Mouse (Mus musculus) neural tube, embryonic 11.5 days (tissue): ENCODE results near the gene Carmil1. TPM values are rescaled to one million over a fixed set of nuclear protein-coding genes. Genes with fewer than 3 reads are reported as not detected.

ENCODE experiments used
- ATAC-seq: fragments of 200-750 bp; cut with Nextera tagmentation; 2 replicates; pipeline ENCODE4 v1.8.0; 2017; ENCODE audit warnings: moderate number of reproducible peaks, mild to moderate bottlenecking, moderate TSS enrichment, moderate library complexity; ENCODE audit not compliant: insufficient read depth, low FRiP score, low TSS enrichment
- DNase-seq: peaks from one replicate; pipeline ENCODE4 v3.0.0-alpha.2; 2015; ENCODE audit warnings: low spot score
- H3K27ac ChIP-seq: fragments of 300-500 bp; sonication (generic); 2 replicates; pipeline ENCODE4 v1.5.1; 2014; ENCODE audit warnings: low read depth, mild to moderate bottlenecking, low read length
- H3K27me3 ChIP-seq: fragments of 300-500 bp; sonication (generic); 2 replicates; pipeline ENCODE4 v1.6.1; 2014; ENCODE audit warnings: mild to moderate bottlenecking, low read length, mixed read lengths; ENCODE audit not compliant: control insufficient read depth, insufficient read depth
- H3K36me3 ChIP-seq: fragments of 300-500 bp; sonication (generic); 2 replicates; pipeline ENCODE4 v1.6.1; 2014; ENCODE audit warnings: mild to moderate bottlenecking, low read length, moderate library complexity, mixed read lengths; ENCODE audit not compliant: control insufficient read depth, insufficient read depth
- H3K4me1 ChIP-seq: fragments of 300-500 bp; sonication (generic); 2 replicates; pipeline ENCODE4 v1.6.1; 2014; ENCODE audit warnings: low read length, mixed read lengths; ENCODE audit not compliant: control insufficient read depth, insufficient read depth
- H3K4me2 ChIP-seq: fragments of 300-500 bp; sonication (generic); 2 replicates; pipeline ENCODE4 v1.6.1; 2014; ENCODE audit warnings: low read depth, mild to moderate bottlenecking, moderate library complexity
- H3K4me3 ChIP-seq: fragments of 300-500 bp; sonication (generic); 2 replicates; pipeline ENCODE4 v1.5.1; 2014; ENCODE audit warnings: low read depth, low read length
- H3K9ac ChIP-seq: fragments of 300-500 bp; sonication (generic); 2 replicates; pipeline ENCODE4 v1.6.1; 2014; ENCODE audit warnings: mild to moderate bottlenecking, low read length
- H3K9me3 ChIP-seq: fragments of 300-500 bp; sonication (generic); 2 replicates; pipeline ENCODE4 v1.6.1; 2016; ENCODE audit warnings: low read length; ENCODE audit not compliant: control insufficient read depth
- WGBS: fragments of 180-500 bp; shearing (Covaris S2); extraction: QIAGEN DNeasy Blood & Tissue Kit; methylation state at CpG from one replicate; pipeline ENCODE4 v1.1.7; 2014; 5-methylcytosine and 5-hydroxymethylcytosine counted together
- polyA plus RNA-seq: library from polyadenylated mRNA; unstranded; fragments of >200 nt; fragmentation: Nextera tagmentation; extraction: Ambion mirVana; gene quantifications from 2 replicates; pipeline ENCODE4 v1.2.1, GENCODE M21; 2014

Carmil1 gene
- polyA plus RNA-seq, 1 experiment from 2014 or later = 20.7 TPM

DNA sequence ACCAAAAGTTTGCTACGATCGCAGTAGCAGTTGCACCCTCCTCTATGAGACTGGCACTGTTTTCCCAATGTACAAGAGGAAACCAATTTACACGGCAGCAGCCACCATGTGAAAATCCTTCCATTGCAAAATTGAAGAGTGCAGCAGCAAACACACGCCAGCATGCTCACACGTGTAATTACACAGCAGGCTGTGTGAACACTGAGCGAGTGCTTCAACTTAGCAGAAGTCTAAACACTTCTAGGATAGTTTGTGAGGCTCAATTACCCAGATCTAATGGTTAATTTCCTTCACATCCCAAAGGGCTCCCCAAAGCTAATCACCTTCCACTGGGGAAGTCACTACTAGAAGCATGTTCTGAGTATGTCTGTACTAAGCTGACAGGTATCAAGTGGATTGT is 78.3 kb downstream of the Carmil1 start:
- Histone ChIP-seq H3K4me3 (no peak overlapping the region), H3K9ac (no peak overlapping the region), H3K27ac (no peak overlapping the region), H3K27me3 (no peaks in the 10 kb centered on the region), H3K36me3 (no peaks in the 10 kb centered on the region), H3K4me1 (no peaks in the 10 kb centered on the region), H3K9me3 (no peaks in the 10 kb centered on the region), H3K4me2 (no peak overlapping the region)
- DNase-seq = no peak
- WGBS = 84% methylated on average over 6 of the region's 6 CpGs
- ATAC-seq = no peak

DNA sequence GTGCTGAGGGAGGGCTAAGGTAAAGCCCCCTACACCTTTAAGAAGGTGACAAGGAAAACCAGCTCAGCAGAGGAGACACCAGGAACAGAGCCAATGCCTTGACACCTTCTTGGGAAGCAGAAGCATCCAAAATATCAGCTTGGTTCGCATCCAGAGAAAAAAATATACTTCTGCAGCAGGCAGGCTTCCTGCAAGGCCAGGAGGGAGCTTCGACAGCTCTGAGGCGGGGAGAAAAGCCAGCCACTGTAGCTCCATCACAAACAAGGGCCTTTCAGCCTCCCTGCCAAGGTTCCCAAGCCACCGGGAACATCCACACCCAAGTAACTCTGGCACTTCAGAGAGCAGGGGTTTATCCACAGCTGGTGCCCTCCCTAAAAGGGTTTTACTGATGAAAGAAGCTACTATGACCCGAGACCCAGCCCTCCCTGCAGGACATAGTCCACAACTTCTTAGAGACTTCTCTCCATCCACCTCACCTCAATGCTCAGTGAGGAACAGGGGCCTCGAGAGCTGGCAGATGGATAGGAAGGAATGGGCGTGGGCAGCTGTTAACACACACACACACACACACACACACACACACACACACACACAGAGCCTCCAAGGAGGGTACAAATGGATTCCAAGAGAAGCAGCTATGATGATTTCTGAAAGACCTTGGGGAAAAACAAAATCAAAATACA is 80.6 kb downstream of the Carmil1 start:
- WGBS = 69% methylated on average over 7 of the region's 7 CpGs
- Histone ChIP-seq H3K9me3 (no peaks in the 10 kb centered on the region), H3K4me2 (no peak overlapping the region), H3K27me3 (no peaks in the 10 kb centered on the region), H3K36me3 (no peaks in the 10 kb centered on the region), H3K4me1 (no peaks in the 10 kb centered on the region), H3K27ac (no peak overlapping the region), H3K4me3 (no peak overlapping the region), H3K9ac (no peak overlapping the region)
- no peak for ATAC-seq
- no peak for DNase-seq

DNA sequence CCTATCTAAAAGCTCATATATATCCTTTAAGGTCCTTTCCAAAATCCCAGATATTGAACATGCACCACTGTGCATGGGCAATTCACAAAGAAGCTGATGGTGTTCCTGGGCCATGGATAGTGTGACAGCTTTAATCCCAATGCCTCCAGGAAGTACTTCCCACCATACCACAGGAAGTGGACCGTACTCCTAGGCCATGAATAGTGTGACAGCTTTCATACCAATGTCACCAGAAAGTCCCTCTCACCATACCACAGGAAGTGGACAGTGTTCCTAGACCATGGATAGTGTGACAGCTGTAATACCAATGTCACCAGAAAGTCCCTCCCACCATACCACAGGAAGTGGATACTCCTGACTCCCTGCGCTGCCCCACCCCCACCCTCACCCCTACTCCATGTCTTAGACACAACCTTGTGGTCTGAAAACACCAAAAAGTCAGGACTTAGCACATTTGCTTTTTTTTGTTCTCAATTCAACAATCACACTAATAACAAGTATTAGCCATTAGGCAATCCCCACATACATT is 82.1 kb downstream of the Carmil1 start:
- Histone ChIP-seq H3K9me3 (no peaks in the 10 kb centered on the region), H3K4me2 (no peak overlapping the region), H3K4me3 (no peak overlapping the region), H3K27me3 (no peaks in the 10 kb centered on the region), H3K9ac (no peak overlapping the region), H3K27ac (no peak overlapping the region), H3K36me3 (no peaks in the 10 kb centered on the region), H3K4me1 (no peaks in the 10 kb centered on the region)
- DNase-seq = no peak
- no peak for ATAC-seq
- WGBS = 90% methylated on average over 2 of the region's 2 CpGs

GRCm38 (mm10) chr13:24195371-24195770 is 85.2 kb downstream of the Carmil1 start:
- H3K4me3 ChIP-seq = no peak overlapping the region
- ATAC-seq = no peak
- H3K4me1 ChIP-seq = no peaks in the 10 kb centered on the region
- no peaks in the 10 kb centered on the region for H3K36me3 ChIP-seq
- H3K9ac ChIP-seq = no peak overlapping the region
- WGBS = 92% methylated on average over 3 of the region's 3 CpGs
- H3K4me2 ChIP-seq = no peak overlapping the region
- no peaks in the 10 kb centered on the region for H3K9me3 ChIP-seq
- no peaks in the 10 kb centered on the region for H3K27me3 ChIP-seq
- no peak for DNase-seq
- H3K27ac ChIP-seq = no peak overlapping the region

GRCm38 (mm10) chr13:24194018-24194417 is 86.6 kb downstream of the Carmil1 start:
- no peaks in the 10 kb centered on the region for H3K4me1 ChIP-seq

DNA sequence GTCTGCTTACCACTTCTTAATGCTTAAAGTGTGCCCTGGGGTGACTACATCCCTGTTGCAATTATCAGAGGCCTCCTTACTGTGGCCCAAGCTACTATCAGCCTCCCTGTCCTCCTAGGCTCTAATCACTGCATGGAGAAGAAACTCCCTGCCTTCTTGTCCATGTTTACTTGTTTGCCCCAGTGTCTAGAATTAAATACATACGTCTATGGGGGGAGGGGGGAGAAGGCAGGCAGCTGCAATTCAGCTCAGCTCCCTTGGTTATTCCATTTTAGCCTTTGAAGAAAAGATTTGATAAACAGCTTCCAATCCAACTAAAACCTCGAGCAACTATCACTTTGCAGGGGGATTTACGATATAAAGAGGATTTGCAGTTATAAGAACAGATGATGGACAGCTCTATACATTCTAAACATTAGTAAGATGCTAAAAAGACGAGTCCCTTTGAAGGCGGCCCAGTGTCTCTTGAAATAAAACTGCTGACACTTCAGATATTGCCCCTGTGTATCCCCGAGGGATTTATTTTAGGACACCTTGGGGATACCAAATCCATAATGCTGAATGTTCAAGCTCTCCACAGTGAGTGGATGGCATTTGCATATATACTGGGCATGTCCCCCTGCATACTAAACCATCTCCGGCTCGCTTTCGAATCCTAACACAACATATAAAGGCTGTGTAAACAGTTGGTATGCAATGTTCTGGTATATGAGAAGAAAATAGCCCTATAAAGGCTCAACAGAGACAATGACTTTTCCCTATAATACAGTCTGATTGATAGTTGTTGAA is 89.5 kb downstream of the Carmil1 start:
- Histone ChIP-seq H3K4me2 (no peak overlapping the region), H3K27ac (no peak overlapping the region), H3K27me3 (no peaks in the 10 kb centered on the region), H3K36me3 (no peaks in the 10 kb centered on the region), H3K4me1 (no peaks in the 10 kb centered on the region), H3K9ac (no peak overlapping the region), H3K9me3 (no peaks in the 10 kb centered on the region), H3K4me3 (no peak overlapping the region)
- no peak for ATAC-seq
- no peak for DNase-seq
- WGBS = 85% methylated on average over 9 of the region's 9 CpGs

More at GRCm38 (mm10) chr13:24194018-24194417, 86.6 kb downstream of the Carmil1 start:
- ATAC-seq (no peak), DNase-seq (no peak)
- H3K4me3 ChIP-seq = no peak overlapping the region
- WGBS = 86% methylated on average over 5 of the region's 5 CpGs
- H3K27me3 ChIP-seq = no peaks in the 10 kb centered on the region
- H3K9me3 ChIP-seq = no peaks in the 10 kb centered on the region
- no peak overlapping the region for H3K4me2 ChIP-seq
- no peaks in the 10 kb centered on the region for H3K36me3 ChIP-seq
- no peak overlapping the region for H3K9ac ChIP-seq
- H3K27ac ChIP-seq = no peak overlapping the region

GRCm38 (mm10) chr13:24187026-24187425 is 93.6 kb downstream of the Carmil1 start:
- H3K9ac ChIP-seq = no peak overlapping the region

GRCm38 (mm10) chr13:24185641-24186040 is 95.0 kb downstream of the Carmil1 start:
- DNase-seq = no peak
- WGBS = 91% methylated on average over 3 of the region's 3 CpGs

More at GRCm38 (mm10) chr13:24187026-24187425, 93.6 kb downstream of the Carmil1 start:
- ATAC-seq = no peak
- DNase-seq = no peak
- H3K27me3 ChIP-seq = no peaks in the 10 kb centered on the region
- WGBS = 58% methylated on average over 2 of the region's 2 CpGs
- H3K4me1 ChIP-seq = 0 out of 2 replicates have a peak, but pooled peaks cover 5% of the 10 kb centered on the region
- no peaks in the 10 kb centered on the region for H3K9me3 ChIP-seq
- H3K4me2 ChIP-seq = no peak overlapping the region
- no peaks in the 10 kb centered on the region for H3K36me3 ChIP-seq
- H3K27ac ChIP-seq = no peak overlapping the region
- H3K4me3 ChIP-seq = no peak overlapping the region

More at GRCm38 (mm10) chr13:24185641-24186040, 95.0 kb downstream of the Carmil1 start:
- Histone ChIP-seq H3K27ac (no peak overlapping the region), H3K9me3 (no peaks in the 10 kb centered on the region), H3K36me3 (no peaks in the 10 kb centered on the region), H3K4me2 (no peak overlapping the region), H3K27me3 (no peaks in the 10 kb centered on the region), H3K4me1 (0 out of 2 replicates have a peak, but pooled peaks cover 5% of the 10 kb centered on the region), H3K4me3 (no peak overlapping the region), H3K9ac (no peak overlapping the region)
- ATAC-seq = no peak
